Mouse (Mus musculus) retina, adult 2 months (tissue): ENCODE measurements around the gene D430019H16Rik.

Source experiments
- DNase-seq: peaks from one replicate; pipeline ENCODE4 v3.0.0-alpha.2; 2012; ENCODE audit warnings: low read depth, low spot score

The D430019H16Rik gene

DNA sequence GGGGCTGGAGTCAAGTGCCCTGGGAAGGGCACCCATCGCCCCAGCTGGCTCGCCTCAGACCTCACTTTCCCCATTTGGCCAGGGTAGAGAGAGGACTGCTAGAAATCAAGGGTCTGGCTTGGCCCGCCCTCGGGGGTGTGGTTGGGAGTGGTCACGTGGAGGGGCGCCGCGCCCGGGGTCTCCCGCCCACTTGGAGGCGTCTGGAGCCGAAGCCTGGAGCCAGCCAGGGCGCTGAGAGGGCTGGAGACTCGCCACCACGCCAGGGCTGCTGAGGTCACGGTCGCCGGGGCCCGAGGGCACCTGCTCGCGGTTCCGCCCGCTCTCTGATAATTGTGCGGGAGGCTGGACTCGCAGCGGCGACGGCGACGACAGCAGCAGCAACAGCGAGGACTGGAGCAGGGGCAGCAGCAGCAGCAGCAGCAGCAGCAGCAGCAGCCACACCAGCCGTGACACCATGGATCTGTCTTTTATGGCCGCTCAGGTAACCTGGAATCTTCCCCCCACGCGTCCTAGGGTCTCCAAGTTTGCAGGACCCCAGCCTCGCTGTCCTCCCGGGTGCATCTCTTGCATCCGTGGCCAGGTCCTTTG lies at the start of gene D430019H16Rik:
Gene D430019H16Rik, plus strand, starts transcription at position 187 of the 588 bp plus-strand sequence.
- no peak for DNase-seq

- DNase-seq = no peak
These were observed 47.6 kb upstream of the D430019H16Rik start for GRCm38 (mm10) chr12:105406008-105406407.

DNA sequence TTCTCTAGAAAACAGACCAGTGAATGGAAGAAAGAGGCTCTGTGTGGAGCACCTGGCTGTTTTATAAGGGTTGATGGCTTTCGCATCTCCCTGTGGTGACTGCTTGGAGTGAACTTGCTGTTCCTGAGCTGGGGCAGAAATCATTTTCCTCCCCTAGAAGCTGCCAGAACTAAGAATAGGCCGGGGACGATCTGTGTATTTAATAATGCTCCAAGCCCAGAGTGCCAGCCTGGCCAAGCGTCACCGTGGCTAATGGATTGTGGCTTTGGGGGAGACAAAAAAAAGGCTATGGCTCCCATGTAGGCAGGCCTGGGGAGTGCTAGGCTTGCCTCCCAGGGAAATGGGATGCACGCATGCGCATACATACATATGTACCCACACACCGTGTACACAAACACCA lies 39.7 kb upstream of the D430019H16Rik start:
- DNase-seq = no peak

- no peak for DNase-seq
These were observed 33.2 kb upstream of the D430019H16Rik start for GRCm38 (mm10) chr12:105420476-105420875.

DNA sequence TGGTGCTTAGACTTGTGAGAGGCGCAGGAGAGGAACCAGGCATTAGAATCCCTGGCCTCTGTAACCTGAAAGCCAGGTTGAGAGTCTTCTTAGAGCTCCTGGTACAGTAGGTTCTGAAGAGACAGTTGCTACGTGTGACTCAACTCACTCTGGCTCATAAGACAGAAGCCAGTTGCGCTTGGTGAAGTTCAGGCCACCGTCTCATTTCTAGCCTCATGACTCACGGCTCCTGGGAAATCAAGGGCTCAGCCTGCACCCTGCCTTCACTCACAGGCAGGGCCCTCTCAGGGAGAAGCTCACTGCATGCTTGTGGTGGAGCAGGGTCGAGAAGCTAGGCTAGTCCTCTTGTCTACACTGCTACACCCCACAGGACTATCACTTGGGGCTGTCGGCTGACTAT lies 27.1 kb upstream of the D430019H16Rik start:
- DNase-seq = no peak

- peak; percentile 32 for DNase-seq
These were observed 26.5 kb upstream of the D430019H16Rik start for GRCm38 (mm10) chr12:105427039-105427757.

GRCm38 (mm10) chr12:105431872-105432271 lies 21.8 kb upstream of the D430019H16Rik start:
- DNase-seq = no peak

DNA sequence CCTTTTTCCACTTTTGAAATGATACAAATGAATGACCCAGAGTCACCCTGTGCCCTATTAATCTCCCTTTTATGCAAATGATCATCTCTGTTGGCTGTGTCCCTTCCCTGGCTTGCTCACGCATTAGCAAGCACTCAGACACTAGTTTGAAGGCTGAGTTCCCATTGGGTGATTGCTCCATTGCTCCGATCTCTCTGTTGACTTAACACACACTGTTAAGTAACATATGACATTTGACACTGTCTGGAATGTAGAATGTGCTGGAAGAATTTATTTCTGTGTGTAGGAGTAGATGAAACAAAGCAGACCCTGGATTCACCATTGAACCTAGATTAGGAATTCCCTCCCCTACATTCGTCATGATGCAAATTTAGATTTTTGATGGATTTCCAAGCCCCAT lies 20.8 kb upstream of the D430019H16Rik start:
- DNase-seq = no peak

- DNase-seq = no peak
These were observed 15.4 kb upstream of the D430019H16Rik start for GRCm38 (mm10) chr12:105438259-105438658.

- no peak for DNase-seq
These were observed 13.7 kb upstream of the D430019H16Rik start for GRCm38 (mm10) chr12:105439976-105440375.

- DNase-seq = no peak
These were observed 10.1 kb upstream of the D430019H16Rik start for GRCm38 (mm10) chr12:105443569-105443968.

GRCm38 (mm10) chr12:105445767-105446166 lies 7.9 kb upstream of the D430019H16Rik start:
- no peak for DNase-seq

GRCm38 (mm10) chr12:105449239-105449638 lies 4.4 kb upstream of the D430019H16Rik start:
- DNase-seq = no peak

DNA sequence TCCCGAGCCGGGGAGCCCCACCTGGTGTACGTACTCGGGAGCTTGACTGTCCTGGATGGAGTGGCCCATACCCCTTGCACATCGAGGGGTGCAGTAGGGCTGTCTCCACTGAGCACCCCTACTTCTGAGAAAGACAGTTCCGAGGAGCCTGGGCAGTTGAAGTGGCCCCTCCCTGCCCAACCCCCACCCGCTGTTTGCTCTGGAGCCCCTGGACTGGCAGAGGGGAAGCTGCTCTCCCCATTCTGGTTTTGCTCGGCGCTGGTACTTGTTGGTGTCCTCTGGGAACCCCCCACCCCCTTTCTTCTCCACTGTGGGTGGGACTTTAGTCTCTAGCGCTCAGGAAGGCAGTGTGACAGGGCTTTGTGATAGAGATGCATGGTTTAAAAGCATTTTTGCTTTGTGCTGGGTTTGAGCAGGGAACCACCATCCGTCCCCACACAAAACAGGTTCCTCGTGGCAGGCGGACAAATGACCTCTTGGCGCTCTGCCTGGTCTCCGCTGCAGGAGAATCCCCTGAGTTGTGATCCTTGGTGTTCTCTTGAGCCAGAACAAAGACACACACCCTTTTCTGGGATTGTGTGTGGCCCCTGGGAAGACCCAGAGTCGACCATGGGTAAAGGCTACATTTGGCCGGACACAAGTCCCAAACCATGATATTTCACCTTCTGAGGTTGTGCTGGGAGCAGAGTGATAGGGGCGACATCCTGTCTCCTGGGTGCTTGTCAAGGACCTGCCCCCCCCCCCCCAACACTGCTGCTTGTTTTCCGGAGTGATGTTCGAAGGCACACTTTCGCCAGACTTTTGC lies 804 bp downstream of the D430019H16Rik start:
- DNase-seq = no peak

- no peak for DNase-seq
These were observed 1.5 kb downstream of the D430019H16Rik start for GRCm38 (mm10) chr12:105455063-105455559.

- DNase-seq = no peak
These were observed 5.1 kb downstream of the D430019H16Rik start for GRCm38 (mm10) chr12:105458791-105459190.

DNA sequence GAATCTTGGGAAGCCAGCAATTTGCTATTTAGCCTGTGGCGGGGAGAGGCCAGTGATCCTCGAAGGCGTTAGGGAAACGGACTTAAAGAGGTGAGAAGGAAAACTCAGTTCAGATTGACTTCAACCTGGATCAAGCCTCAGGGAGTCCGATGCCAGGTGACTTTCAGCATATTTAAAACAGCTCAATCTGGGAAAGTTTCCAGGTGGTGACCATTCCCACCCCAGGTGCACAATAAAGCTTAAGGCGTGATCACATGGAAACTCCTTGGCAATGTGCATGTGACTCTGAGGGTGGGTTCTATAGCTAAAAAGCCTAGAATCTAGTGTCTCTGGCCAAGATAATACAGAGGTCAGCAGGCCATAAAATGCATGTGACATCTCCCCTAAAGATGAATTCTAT lies 7.4 kb downstream of the D430019H16Rik start:
- DNase-seq = no peak

DNA sequence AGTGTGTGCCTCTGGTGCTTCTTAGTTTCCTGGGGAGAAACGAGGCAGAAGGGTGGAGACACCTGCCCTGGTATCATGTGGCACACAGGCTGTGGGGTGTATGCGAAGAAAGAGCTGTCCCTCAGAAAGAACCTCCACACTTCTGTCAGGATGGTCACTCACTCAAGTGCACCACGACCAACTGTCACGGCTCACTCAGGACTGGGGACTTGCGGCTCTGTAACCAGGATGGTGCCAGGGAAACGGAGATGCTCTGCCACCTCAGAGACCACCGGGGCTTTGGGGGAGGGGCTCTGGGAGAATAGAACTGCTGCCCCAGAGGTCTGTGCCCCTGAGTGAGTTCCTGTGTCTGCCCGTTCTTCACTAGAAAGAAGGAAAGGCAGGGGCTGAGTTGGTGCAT lies 15.4 kb downstream of the D430019H16Rik start:
- no peak for DNase-seq

GRCm38 (mm10) chr12:105475230-105475911 lies 21.7 kb downstream of the D430019H16Rik start:
- no peak for DNase-seq

DNA sequence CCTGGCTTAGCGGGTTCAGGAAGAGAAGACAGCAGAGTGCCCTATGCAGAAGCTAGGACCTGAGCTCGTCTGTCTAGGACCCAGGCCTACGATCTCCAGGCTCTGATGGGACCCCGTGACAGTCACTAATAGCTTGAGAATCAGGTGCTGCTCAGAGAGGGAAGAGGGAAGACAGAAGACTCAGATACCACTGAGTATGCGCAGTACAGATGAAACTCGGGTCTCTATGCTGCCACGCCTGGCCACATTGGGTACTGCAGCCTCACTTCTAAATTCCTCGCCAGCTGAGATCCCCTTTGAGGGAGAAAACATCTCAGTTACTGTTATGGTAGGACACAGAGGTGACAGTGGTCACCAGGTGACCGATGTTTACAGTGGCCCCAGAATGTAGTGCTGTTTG lies 22.8 kb downstream of the D430019H16Rik start:
- no peak for DNase-seq

GRCm38 (mm10) chr12:105476993-105477392 lies 23.3 kb downstream of the D430019H16Rik start:
- DNase-seq = no peak

DNA sequence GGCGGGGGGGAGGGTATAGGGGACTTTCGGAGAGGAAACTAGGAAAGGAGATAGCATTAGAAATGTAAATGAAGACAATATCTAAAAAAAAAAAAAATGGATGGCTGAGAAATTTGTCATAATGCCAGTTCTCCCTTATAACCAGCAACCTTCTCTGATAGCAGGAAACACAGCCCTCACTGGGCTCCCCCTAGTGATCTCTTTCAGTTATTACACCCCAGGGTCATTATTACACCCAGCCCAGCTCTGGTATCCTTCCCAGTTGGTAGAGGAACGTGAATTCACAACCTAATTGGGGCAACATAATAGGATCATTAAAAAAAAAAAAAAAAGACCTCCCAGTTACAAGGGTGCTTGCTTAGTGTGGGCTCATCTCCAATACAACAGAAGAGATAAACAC lies 29.8 kb downstream of the D430019H16Rik start:
- peak; percentile 25 for DNase-seq
